21 mouse cellular contexts compared by ENCODE assay signal in the genomic region with DNA sequence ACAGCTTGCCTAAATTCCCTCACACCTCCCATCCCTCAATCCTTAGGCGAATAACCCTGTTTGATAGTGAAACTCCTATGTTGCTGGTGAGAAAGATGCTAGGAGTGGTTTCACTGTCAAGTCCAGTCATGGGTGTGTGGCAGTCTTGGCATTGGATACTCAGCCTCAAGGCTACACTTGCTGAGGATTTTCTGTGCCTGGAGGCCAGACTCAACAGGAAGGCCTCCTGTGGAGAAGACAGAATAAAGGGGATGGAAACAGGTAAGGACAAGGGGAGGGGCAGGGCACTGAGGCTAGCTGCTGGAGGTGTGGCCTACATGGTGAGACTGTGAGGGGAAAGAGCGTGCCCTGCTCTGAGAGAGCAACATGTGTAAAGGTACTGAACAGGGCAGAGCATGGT.
DNase-seq lines count a peak whose midpoint lies in the region; ATAC-seq and TF ChIP-seq lines count a peak whose summit lies in the region.
"Had no signal": no experiment of that assay in that cellular context is flagged by ENCODE, and none has a peak within 500 bp of the region (broad histone marks: within the 10 kb centered on the region; RNA-seq: fewer than 3 reads in every experiment).

No protein-coding gene starts in this region.

- WGBS in cerebellum, adult 2 months = 46% methylated on average over 2 of the region's 2 CpGs

- no peak for TF ChIP-seq CTCF in cerebellum, adult 2 months (IDR thresholded peaks at IDR 0.05; ENCODE audit: borderline replicate concordance, insufficient read depth, low read depth, low read length)
- no peak for TF ChIP-seq CTCF in ES-Bruce4 (IDR thresholded peaks at IDR 0.05; ENCODE audit: low read depth, low read length)

- no peak for ATAC-seq in cerebellum, adult (ENCODE audit: insufficient number of reproducible peaks, low FRiP score, low TSS enrichment)
- ATAC-seq: activated CD4-positive, CD25-positive, alpha-beta regulatory T cell, adult 4 months; CD4-positive, CD25-positive, alpha-beta regulatory T cell, adult 4 months; forebrain, embryonic 13.5 days; forebrain, embryonic 15.5 days; forebrain, postnatal 0 days; Patski had no signal

- DNase-seq in cerebellum, adult 11-12 months = peak; percentile 46
- DNase-seq in cerebellum, adult 2 months = peak in 1 of 2 experiments; percentile 30
- DNase-seq in cerebellum, postnatal 36 days = no peak
- peak; percentile 50 for DNase-seq in cerebellum, adult 9-11 months
- DNase-seq in cerebellum, postnatal 10 days = no peak
- no peak for DNase-seq in urinary bladder, adult 2 months (ENCODE audit: low spot score)
- DNase-seq: adrenal gland, adult 8-10 months; adrenal gland, postnatal 14 days; adrenal gland, postnatal 36 days; B cell, adult 2 months; forebrain, postnatal 0 days had no signal

- no peak for TF ChIP-seq POLR2A in cerebellum, adult 2 months (IDR thresholded peaks at IDR 0.05; ENCODE audit: borderline replicate concordance, insufficient read depth, low read length)
- no peak for TF ChIP-seq POLR2A in ES-Bruce4 (IDR thresholded peaks at IDR 0.05; ENCODE audit: insufficient read depth, low read length)

- no peaks in the 10 kb centered on the region for H3K36me3 ChIP-seq in ES-Bruce4 (ENCODE audit: control insufficient read depth, insufficient read depth, low read length, poor library complexity, severe bottlenecking)
- H3K36me3 ChIP-seq: embryonic facial prominence, embryonic 10.5 days; embryonic facial prominence, embryonic 12.5 days; forebrain, embryonic 15.5 days; G1E had no signal

- peaks cover 57% of the 10 kb centered on the region for H3K4me1 ChIP-seq in cerebellum, adult 2 months (ENCODE audit: control insufficient read depth, insufficient read depth, low read length)
- peaks cover 8% of the 10 kb centered on the region for H3K4me1 ChIP-seq in ES-Bruce4 (ENCODE audit: control insufficient read depth, insufficient read depth, low read length)

- TF ChIP-seq EP300 in ES-Bruce4 (IDR thresholded peaks at IDR 0.05; ENCODE audit: insufficient read depth, low read depth, low read length) = 0 out of 2 replicates have a peak, but pooled peaks have one; percentile 24

- no peaks in the 10 kb centered on the region for H3K9me3 ChIP-seq in ES-Bruce4 (replicated peaks; ENCODE audit: control insufficient read depth, insufficient read depth, low read length, poor library complexity, severe bottlenecking)
- H3K9me3 ChIP-seq: embryonic facial prominence, embryonic 10.5 days; embryonic facial prominence, embryonic 12.5 days; forebrain, embryonic 13.5 days; forebrain, embryonic 15.5 days; G1E had no signal

- 0 out of 2 replicates have a peak overlapping the region, but pooled peaks have one; percentile 3 for H3K27ac ChIP-seq in cerebellum, adult 2 months (ENCODE audit: insufficient read depth, low read length)
- no peak overlapping the region for H3K27ac ChIP-seq in ES-Bruce4 (ENCODE audit: insufficient read depth, low read length)
- H3K27ac ChIP-seq: embryonic facial prominence, embryonic 10.5 days; embryonic facial prominence, embryonic 12.5 days; forebrain, embryonic 13.5 days; forebrain, embryonic 15.5 days had no signal

- no peak overlapping the region for H3K9ac ChIP-seq in ES-Bruce4 (ENCODE audit: low read depth, poor library complexity, severe bottlenecking)
- H3K9ac ChIP-seq: embryonic facial prominence, embryonic 12.5 days; forebrain, embryonic 13.5 days; forebrain, embryonic 15.5 days; forebrain, postnatal 0 days had no signal

- no peak overlapping the region for H3K4me3 ChIP-seq in cerebellum, adult 2 months (replicated peaks; ENCODE audit: insufficient read depth, low read depth, low read length)
- no peak overlapping the region for H3K4me3 ChIP-seq in ES-Bruce4 (ENCODE audit: low read depth, low read length)
- H3K4me3 ChIP-seq: embryonic facial prominence, embryonic 10.5 days; embryonic facial prominence, embryonic 12.5 days; forebrain, embryonic 13.5 days; forebrain, embryonic 15.5 days had no signal

- H3K27me3 ChIP-seq in cerebellum, adult 2 months (ENCODE audit: control insufficient read depth, insufficient read depth, low read length) = no peaks in the 10 kb centered on the region
- peaks cover 2% of the 10 kb centered on the region; the same call in 1 of the 2 replicates for H3K27me3 ChIP-seq in ES-Bruce4 (ENCODE audit: control insufficient read depth, insufficient read depth, low read length, poor library complexity, severe bottlenecking)
- H3K27me3 ChIP-seq: Patski had no signal

Comparison
In these comparisons a context has a peak if more than half of its experiments do, and no peak if none do; other contexts are left out.
1. DNase-seq: peak in cerebellum, adult 11-12 months (single experiment) and cerebellum, adult 9-11 months (single experiment); none in cerebellum, postnatal 36 days (0 of 2), cerebellum, postnatal 10 days (0 of 2) and urinary bladder, adult 2 months (single experiment).